Mouse (Mus musculus) mature B cell (primary cell): ENCODE data around the gene Mlx.
"Not testable (repeated sequence)": the region's sequence is repeated elsewhere in the genome, so short reads cannot be mapped to it uniquely, and the experiment has no call there.

Experiments used
- in situ Hi-C: fragments of 300-500 bp; cut with MboI; formaldehyde crosslinking; loops from 2 replicates; pipeline ENCODE4 v1.14.3; 2019

Mlx gene

GRCm38 (mm10) chr11:101098231-101098630 lies 11.2 kb downstream of the Mlx start:
- in situ Hi-C loops: no loop called here

GRCm38 (mm10) chr11:101103011-101103410 lies 15.9 kb downstream of the Mlx start:
- in situ Hi-C loops: no loop called here

GRCm38 (mm10) chr11:101109351-101109750 lies 22.3 kb downstream of the Mlx start:
- in situ Hi-C loops: no loop called here

- in situ Hi-C loops: no loop called here
Observed at GRCm38 (mm10) chr11:101110708-101111107, 23.6 kb downstream of the Mlx start.

GRCm38 (mm10) chr11:101111178-101111577 lies 24.1 kb downstream of the Mlx start:
- in situ Hi-C loops: no loop called here

GRCm38 (mm10) chr11:101112186-101112585 lies 25.1 kb downstream of the Mlx start:
- in situ Hi-C loops: no loop called here

GRCm38 (mm10) chr11:101115564-101115963 lies 28.5 kb downstream of the Mlx start:
- in situ Hi-C loops: no loop called here

- in situ Hi-C loops: no loop called here
Observed at GRCm38 (mm10) chr11:101118105-101118504, 31.0 kb downstream of the Mlx start.

GRCm38 (mm10) chr11:101119131-101119760 lies 32.2 kb downstream of the Mlx start:
- in situ Hi-C loops: no loop called here

- in situ Hi-C loops: no loop called here
Observed at GRCm38 (mm10) chr11:101119761-101120544, 32.9 kb downstream of the Mlx start, which contains the start of the genes Retreg3 and Tubg1. Gene Retreg3, minus strand, starts transcription at chr11:101119893. Gene Tubg1, plus strand, starts transcription at chr11:101119938.

GRCm38 (mm10) chr11:101120545-101121188 lies 33.6 kb downstream of the Mlx start:
- in situ Hi-C loops: no loop called here

- in situ Hi-C loops: not testable (repeated sequence)
Observed at GRCm38 (mm10) chr11:101124494-101124893, 37.4 kb downstream of the Mlx start.

GRCm38 (mm10) chr11:101125008-101125407 lies 37.9 kb downstream of the Mlx start:
- in situ Hi-C loops: not testable (repeated sequence)

GRCm38 (mm10) chr11:101127075-101127474 lies 40.0 kb downstream of the Mlx start:
- in situ Hi-C loops: no loop called here

GRCm38 (mm10) chr11:101128996-101129577 lies 42.0 kb downstream of the Mlx start:
- in situ Hi-C loops: no loop called here

- in situ Hi-C loops: no loop called here
Observed at GRCm38 (mm10) chr11:101130056-101130756, 43.1 kb downstream of the Mlx start.

- in situ Hi-C loops: no loop called here
Observed at GRCm38 (mm10) chr11:101131187-101131586, 44.1 kb downstream of the Mlx start.

- in situ Hi-C loops: no loop called here
Observed at GRCm38 (mm10) chr11:101131701-101132100, 44.6 kb downstream of the Mlx start.

- in situ Hi-C loops: no loop called here
Observed at GRCm38 (mm10) chr11:101133037-101133436, 46.0 kb downstream of the Mlx start.

- in situ Hi-C loops: no loop called here
Observed at GRCm38 (mm10) chr11:101134217-101134865, 47.3 kb downstream of the Mlx start.

- in situ Hi-C loops: no loop called here
Observed at GRCm38 (mm10) chr11:101137000-101137399, 49.9 kb downstream of the Mlx start.
